Mouse (Mus musculus) spleen, postnatal 4 days (tissue): ENCODE data around the gene Tpt1.
"Not testable (repeated sequence)": the region's sequence is repeated elsewhere in the genome, so short reads cannot be mapped to it uniquely, and the experiment has no call there.

ENCODE experiments used
- DNase-seq, 2 experiments: peaks; one replicate each; pipeline ENCODE4 v3.0.0; 2022; ENCODE audit warnings: low spot score in 2 of 2

Tpt1 gene

DNA sequence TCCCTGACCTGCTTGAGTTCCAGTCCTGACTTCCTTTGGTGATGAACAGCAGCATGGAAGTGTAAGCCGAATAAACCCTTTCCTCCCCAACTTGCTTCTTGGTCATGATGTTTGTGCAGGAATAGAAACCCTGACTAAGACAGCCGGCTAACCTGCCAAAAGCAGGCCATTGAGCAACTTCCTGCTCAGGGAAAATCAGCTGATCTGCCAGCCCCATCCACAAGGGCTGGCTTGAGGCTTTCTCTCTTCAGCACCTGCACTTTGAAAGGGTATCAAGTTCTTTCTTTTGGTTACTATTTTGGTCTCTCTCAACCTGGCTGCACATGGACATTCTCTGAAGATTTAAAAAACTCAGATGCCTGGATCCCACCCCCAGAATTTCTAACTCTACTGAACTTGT is 3.1 kb upstream of the Tpt1 start:
- not testable (repeated sequence) for DNase-seq

DNA sequence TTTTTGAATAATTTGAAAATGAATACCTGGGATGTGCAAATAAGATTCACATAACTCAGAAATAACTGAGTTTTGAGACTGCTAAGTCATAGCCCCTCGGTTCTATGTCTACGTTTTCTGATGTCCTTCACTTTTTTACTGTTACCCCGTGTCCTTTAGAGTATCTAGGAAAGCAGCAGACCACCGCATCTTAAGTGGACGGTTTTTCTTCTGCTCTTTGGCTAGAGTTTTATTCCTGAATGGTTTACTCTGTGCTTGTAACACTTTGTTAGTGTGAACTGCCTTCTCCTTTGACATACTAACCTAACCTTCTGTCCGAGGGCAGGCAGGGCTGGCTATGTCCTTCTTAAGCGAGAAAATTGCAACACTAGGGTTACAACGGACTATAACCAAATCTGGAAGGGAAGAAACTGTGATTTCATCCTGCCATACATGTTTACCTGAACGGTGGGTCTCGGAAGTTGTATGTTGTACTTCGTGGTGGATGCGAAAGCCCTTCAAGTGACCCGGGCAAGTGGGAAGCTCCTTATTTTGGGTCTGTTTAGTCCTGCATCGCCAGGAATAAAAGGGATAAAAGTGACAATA is 690 bp upstream of the Tpt1 start:
- DNase-seq = peak in 1 of 2 experiments; percentile 20

DNA sequence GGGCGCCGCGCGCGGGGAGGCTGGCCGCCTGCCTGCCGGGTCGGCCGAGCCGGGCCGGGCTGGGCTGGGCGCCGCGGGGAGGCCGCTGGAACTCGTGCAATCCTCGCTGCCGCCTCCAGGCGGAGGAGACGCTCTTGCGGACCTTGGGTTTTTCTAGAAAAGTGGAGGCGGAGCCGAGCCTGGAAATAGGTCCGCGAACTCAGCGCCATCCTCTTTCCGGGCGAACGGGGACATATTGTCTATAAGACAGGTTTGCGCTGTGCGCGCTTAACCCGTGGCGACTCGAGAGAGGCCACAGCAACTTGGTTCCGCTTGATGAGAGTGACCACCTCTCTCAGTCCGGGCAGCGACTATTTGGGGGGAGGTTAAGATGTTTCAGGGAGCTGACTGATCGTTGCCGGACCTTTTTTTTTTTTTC is 814 bp downstream of the Tpt1 start:
- DNase-seq = peak; percentile 91 to 96

DNA sequence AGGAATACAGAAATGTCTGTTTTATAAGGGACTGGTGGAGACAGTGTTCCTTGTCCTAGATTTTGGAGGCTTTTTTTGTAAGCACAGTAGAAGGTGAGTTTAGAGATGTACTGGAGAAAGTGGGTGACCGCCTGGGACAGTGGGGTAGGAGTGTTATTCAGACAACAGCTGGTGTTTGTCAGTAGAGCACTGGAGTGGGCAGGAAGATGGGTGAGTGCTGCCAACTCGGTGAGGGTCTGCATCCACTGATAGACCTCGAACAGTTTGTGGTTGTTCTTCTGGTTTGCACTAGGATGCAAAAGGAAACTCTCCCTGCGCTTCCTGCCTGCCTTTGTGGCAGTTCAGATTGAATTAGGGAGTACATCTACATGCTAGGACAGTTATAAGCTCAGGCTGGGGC is 2.8 kb downstream of the Tpt1 start:
- DNase-seq = no peak

- no peak for DNase-seq
Measured at GRCm38 (mm10) chr14:75848482-75848881, 3.6 kb downstream of the Tpt1 start.

GRCm38 (mm10) chr14:75849236-75849635 is 4.3 kb downstream of the Tpt1 start:
- no peak for DNase-seq

DNA sequence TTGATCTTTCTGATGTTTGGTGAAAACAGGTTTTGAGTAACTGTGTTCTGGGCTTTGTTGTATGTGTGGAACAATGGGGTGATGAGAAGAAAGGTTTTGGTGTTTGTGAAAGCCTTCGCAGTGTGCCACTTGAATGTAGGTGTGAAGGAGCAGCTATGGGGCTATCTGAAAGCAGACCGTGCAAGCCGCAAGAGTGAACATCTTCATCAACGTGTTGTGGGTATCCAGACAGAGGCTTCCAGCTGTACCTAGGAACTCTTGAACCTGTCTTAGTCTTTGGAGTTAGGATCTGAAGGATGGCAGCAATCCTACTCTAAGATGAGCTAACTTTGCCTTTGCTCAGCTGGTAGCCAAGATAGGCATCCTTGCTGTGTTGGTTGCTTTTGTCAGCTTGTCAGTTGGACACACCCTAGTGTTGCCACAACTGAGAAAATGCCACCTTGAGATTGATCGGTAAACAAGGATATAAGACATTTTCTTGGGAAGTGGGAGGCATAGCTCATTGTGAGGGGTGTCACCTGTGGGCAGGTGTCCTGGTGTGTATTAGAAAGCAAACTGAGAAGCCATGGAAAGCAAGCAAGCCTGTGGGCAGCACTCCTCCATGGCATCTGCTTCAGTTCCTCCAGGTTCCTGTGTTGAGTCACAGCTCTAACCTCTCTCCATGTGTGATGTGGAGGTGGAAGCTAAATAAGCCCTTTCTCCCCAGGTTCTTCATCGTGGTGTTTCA is 5.1 kb downstream of the Tpt1 start:
- no peak for DNase-seq

DNA sequence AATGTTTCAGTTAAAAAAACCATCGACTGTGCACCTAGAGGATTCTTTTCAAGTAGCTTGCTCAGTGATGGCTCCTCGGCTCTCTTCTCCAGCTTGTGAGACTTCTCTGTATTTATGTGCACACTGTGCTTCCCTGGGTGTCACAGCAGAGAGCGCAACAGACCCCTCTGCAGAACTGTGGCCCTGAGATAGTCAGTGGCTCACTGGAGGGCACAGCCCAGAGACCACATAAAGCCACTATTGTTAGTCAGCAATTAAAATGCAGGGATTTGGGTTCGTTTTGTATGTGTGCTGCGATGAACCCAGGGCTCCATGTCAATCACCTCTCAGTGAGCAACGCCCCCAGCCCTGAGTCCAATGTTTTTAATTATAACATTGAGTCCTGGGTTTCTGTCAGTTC is 5.9 kb downstream of the Tpt1 start:
- DNase-seq = no peak

- no peak for DNase-seq
Measured at GRCm38 (mm10) chr14:75852016-75852415, 7.1 kb downstream of the Tpt1 start.

DNA sequence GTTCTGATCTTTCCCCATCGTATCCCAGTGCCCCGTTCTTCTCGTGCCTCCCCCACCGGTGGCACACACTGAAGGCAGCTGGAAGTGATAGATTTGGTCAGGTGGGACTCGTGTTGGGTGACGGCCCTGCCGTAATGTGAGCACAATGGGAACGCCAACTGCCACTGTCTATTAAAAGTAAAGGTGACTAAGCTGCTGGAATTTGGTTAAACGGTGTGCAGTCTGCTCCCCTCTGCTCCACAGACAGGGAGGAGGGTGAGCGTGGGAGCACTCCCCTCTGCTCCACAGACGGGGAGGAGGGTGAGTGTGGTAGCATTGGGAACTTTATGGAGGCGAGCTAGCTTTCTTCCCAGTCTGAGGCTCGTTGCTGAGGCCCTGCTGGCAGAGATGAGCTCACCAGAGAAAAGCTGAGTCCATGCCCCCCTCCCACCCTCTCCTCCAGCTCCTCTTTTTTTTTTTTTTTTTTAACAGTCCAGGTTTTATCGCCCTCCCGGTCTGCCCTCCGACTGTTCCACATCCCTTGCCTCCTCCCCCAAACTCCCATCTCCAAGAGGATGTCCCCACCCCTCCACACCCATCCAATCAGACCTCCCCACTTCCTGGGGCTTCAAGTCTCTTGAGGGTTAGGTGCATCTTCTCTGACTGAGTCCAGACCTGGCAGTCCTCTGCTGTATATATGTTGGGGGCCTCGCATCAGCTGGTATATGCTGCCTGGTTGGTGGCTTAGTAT is 10.5 kb downstream of the Tpt1 start:
- DNase-seq = no peak

- DNase-seq = no peak
Measured at GRCm38 (mm10) chr14:75858181-75858580, 13.3 kb downstream of the Tpt1 start.

DNA sequence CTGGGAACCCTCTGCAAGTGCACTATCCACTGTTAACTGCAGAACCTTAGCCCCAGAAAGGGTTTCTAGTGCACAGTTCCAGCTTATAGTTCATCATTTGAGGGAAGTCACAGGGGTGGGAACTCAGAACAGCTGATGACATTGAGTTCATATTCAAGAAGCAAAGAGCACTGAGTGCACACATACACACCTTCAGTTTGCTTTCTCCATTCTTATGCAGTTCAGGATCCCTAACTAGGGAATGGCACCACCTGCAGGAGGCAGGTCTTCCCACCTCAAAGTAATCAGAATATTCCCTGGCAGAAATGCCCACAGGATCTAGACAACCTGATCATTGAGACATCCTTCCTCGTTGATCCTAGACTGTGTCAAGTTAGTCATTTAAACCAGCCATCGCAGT is 14.7 kb downstream of the Tpt1 start:
- DNase-seq = no peak

DNA sequence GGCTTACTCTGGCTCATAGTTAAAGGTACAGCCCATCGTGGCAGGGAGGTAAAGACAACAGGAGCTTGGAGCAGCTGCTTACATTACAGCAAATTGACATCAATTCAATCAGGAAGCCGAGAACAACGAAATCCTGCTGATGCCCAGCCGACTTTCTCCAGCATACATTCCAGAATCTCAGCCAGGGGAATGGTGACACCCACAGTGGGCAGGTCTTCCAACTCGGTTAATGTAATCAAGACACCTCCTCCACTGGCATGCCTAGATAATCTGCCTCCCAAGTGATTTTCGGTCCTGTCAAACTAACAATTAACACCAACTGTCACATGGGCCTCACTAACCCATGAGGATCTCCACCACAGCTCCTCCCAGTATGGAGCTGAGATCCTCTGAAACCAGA is 17.8 kb downstream of the Tpt1 start:
- DNase-seq = no peak

DNA sequence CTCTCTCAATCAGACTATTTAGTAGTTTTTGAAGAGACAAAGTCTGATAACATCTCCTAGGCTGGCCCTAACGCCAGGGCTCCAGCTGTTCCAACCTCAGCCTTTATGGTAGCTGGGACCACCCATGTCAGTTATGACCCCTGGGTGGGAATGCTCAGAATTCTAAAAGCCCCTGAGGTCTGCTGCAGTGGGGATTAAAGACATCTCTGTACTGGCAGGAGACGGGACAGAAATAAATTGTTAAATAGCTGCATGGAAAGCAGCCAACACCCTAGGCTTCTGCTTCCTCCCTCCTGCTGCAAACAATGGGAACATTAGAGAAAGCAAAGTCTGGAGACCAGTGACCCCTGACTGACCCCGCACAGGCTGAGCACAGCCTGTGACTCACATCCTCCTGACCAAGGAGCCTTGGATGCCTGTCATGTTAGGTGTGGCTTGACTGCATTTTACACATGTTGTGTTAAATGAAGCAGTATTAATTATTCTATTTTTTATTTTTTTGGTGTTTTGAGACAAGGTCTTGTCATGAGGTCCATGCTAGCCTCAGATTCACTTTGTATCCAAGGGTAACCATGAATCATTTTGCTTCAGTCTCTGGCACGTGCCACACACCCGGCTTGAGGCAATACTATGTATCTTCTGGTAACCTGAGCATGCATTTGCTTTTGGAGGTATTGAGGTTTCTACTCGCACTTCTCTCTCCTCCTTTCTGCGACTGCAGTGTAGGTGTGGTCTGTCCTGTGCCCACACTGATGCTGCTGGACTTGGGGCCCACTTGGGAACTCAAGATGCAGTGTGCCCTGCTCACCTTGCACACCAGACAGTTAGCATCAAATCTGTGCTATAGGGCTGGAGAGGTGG is 18.9 kb downstream of the Tpt1 start:
- no peak for DNase-seq

DNA sequence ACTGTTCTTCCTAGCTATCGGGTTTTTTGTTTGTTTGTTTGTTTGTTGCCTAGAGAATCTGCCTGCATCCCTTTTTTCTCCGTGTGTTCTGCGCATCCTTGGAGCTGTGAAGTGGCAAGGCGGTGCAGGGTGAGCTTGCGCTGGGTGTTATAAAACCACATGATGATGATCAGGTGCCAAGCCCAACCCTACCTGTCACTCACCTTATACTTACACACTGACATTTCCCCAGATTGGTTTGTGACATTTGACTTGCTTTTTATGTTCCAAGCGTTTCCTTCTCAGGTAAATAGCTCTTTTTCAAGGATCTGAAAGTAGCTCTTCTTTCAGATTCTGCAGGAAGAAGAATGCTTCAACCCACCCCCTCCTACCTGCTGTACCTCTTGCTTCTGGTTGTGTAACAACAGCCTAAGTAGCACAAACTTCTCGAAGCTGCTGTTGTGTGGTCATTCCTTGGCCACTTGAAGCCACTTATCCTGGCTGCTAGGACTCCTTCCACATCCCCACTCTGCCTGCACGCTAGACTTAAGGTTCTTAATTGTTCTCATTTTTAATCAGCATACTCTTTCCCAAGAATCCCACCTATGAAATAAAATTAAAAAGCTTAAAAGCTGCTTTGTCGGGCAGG is 21.9 kb downstream of the Tpt1 start:
- no peak for DNase-seq

- DNase-seq = not testable (repeated sequence)
Measured at GRCm38 (mm10) chr14:75868028-75868427, 23.1 kb downstream of the Tpt1 start.

GRCm38 (mm10) chr14:75869769-75870363 is 25.0 kb downstream of the Tpt1 start:
- DNase-seq = no peak

DNA sequence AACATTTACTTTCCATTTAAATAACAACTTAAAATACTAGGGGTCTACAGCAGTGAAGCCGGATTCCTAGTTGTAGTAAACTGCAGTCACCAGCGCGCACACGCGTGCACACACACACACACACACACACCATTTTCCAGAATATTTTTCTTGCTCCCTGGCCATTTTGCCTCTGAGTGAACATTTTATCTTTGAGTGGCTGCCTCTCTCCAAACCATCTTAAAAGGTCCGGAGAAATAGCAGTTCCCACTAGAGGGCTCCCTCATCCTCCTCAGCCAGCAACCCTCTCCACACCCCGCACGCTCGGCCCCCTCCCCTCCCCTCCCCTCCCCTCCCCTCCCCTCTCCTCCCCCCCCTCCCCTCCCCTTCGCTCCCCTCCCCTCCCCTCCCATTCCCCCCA is 25.7 kb downstream of the Tpt1 start:
- no peak for DNase-seq

- no peak for DNase-seq
Measured at GRCm38 (mm10) chr14:75871111-75871510, 26.2 kb downstream of the Tpt1 start.

GRCm38 (mm10) chr14:75871750-75872149 is 26.9 kb downstream of the Tpt1 start:
- DNase-seq = no peak

DNA sequence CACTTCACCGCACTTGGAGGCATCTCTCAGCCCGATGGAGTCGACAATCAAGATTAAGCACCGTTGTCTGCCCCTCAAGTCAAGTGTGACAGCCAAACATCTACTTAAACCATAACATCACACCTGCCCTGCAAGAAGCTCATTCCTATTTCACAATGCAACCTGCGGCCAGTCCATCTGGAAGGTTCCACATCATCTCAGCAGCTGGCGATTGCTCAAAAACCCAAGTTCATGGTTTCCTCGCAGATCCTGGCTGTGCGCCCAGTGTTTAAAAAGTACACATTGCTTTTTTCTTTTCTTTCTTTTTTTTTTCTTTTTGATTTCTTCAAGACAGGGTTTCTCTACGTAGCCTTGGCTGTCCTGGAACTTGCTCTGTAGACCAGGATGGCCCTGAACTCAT is 28.7 kb downstream of the Tpt1 start:
- no peak for DNase-seq
